Mouse (Mus musculus): ENCODE data around the gene Aox2. TPM values are rescaled to one million over a fixed set of nuclear protein-coding genes. Genes with fewer than 3 reads are reported as not detected.

The Aox2 gene
- polyA plus RNA-seq, 1 experiment from 2014 or later, result 2.9 TPM

DNA sequence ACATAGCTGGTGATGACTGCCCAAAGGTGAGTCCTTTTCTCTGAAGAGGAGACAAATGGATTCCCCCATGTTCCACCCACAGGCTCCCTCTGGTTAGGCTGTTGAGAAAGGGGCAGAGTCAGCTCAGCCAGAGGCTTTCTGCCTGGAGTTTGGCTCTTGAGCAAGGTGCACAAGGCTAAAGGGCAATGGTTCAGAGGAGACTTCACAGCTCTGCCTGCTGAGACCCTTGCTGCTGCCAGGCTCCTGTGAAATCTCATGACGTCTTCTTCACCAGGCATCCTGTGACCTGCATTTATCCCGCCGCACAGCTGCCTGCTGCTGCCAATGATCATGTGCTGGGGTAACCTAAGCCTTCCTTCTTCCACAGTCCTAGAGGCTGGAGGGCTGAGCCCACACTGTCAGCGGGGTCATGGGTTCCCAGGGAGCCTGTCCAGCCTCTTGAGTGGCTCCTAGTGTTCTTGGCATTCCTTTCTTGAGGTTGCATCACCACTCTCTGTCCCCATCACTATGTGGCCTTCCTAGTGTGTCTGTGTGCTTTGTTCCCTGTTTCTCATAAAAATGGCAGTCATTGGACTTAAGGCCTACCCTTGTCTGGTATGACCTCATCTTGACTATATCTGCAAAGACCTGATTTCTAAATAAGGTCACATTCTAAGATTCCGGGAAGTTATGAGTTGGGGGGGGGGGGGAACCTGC lies 104.6 kb downstream of the Aox2 start:
- ATAC-seq (ENCODE audit: insufficient number of reproducible peaks, low FRiP score, low TSS enrichment, low read depth), result no peak
- no peak overlapping the region for H3K4me2 ChIP-seq (replicated peaks)
- no peak overlapping the region for H3K4me3 ChIP-seq (replicated peaks)
- H3K27me3 ChIP-seq, result no peaks in the 10 kb centered on the region
- H3K36me3 ChIP-seq, result no peaks in the 10 kb centered on the region
- H3K4me1 ChIP-seq, result no peaks in the 10 kb centered on the region
- WGBS, result 74% methylated on average over 5 of the region's 5 CpGs
- no peak overlapping the region for H3K9ac ChIP-seq
- H3K9me3 ChIP-seq (replicated peaks), result no peaks in the 10 kb centered on the region
- no peak overlapping the region for H3K27ac ChIP-seq (replicated peaks)

DNA sequence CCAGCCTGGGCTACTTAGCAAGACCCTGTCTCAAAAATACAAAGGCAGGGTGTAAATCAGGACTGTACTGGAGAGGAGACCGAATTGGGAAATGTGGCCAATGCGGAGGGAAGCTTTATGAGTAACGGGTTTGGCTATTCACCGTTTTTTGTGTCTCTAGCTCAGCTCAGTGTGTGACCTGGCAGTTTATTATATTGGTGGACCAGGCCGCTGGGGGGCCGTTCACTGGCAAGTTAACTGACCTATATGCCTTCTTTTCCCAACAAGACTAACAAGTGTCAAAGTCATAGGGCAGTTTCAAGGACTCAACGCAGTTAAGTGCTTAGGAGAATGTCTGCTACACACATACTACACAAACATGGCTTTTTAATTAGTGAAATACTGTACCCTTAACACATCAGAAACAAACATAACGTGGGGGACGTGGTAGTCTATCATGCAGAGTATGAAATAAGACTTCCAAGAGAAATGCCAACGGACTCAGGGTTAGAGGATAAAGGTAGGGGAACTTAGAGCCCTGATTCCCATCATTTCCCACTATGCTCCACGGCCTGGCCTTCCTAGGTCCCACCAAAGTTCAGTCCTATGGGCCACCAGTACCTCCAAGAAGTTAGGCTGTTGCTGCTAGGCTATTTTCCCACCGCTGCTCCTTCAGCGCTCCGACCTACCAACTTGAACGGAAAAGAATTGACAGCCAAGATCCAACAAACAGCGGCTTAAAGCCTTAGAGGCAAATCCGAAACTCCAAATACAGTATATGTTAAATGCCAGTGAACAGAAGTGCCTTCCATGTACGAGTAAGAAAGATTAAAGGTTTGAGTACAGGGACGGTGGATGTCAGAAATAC lies 113.5 kb downstream of the Aox2 start:
- Histone ChIP-seq H3K27ac (replicated peaks) (peak overlapping the region; percentile 99), H3K9me3 (replicated peaks) (no peaks in the 10 kb centered on the region), H3K36me3 (peaks cover 17% of the 10 kb centered on the region), H3K4me1 (peaks cover 14% of the 10 kb centered on the region), H3K9ac (peak overlapping the region; percentile 97), H3K4me2 (replicated peaks) (peak overlapping the region; percentile 76), H3K27me3 (no peaks in the 10 kb centered on the region), H3K4me3 (replicated peaks) (peak overlapping the region; percentile 96)
- 41% methylated on average over 19 of the region's 19 CpGs for WGBS
- ATAC-seq (ENCODE audit: insufficient number of reproducible peaks, low FRiP score, low TSS enrichment, low read depth), result no peak

DNA sequence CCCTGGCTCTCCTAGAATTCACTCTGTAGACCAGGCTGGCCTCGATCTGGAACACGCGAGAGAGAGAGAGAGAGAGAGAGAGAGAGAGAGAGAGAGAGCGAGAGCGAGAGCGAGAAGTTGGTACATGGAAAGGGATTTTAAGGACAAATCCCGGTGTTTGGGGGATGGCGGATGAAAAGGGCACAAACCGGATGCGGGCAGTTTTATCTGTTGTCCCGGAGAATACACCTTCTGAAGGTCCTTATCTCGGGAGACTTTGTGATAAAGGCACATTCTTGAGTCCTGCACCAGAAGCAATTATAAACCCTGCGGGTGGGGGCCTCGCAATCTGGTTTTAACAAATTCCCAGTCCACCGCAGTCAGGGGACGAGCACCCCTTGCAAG lies 114.1 kb downstream of the Aox2 start:
- peak overlapping the region; percentile 99 for H3K27ac ChIP-seq (replicated peaks)
- H3K36me3 ChIP-seq, result peaks cover 23% of the 10 kb centered on the region
- H3K4me1 ChIP-seq, result peaks cover 14% of the 10 kb centered on the region
- peak overlapping the region; percentile 97 for H3K9ac ChIP-seq
- no peaks in the 10 kb centered on the region for H3K9me3 ChIP-seq (replicated peaks)
- peak overlapping the region; percentile 76 for H3K4me2 ChIP-seq (replicated peaks)
- H3K4me3 ChIP-seq (replicated peaks), result peak overlapping the region; percentile 96
- no peaks in the 10 kb centered on the region for H3K27me3 ChIP-seq
- WGBS, result under 1% methylated on average over 16 of the region's 16 CpGs
- no peak for ATAC-seq (ENCODE audit: insufficient number of reproducible peaks, low FRiP score, low TSS enrichment, low read depth)

DNA sequence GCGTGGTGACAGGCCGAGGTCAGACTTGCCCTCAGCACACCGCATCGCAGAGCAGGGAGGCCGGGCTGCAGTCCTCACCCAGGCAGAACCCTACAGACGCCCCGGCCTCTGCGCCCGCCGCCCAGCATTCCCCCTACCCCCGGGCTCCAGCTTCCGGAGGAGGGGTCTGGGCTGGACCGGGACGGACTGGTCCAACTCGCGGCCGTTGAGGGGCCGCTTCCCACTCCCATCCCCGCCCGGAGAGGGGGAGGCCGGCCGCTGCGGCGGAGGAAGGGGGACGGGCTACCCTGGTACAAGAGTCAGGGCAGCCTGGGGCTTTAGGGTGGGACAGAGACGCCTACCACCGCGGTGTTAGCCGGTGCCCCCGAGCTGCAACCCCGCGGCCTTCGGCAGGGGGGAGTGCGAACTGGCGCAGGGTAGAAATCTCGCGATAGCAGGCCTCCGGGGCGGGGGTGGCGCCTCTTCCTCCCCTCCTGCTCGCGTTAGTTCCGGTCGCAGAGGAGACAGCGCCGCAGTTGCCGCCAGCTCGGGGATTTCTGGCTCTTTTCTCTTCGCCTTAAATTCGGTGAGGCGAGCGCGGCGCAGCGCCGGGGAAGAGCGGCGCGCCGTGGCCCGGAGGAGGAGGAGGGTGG lies 114.6 kb downstream of the Aox2 start, which contains the start of gene Bzw1:
Gene Bzw1 (plus strand): TSS at position 247 of the 632 bp plus-strand sequence.
- peaks cover 28% of the 10 kb centered on the region for H3K36me3 ChIP-seq
- peak within 1 kb of the TSS; percentile 99 for H3K27ac ChIP-seq (replicated peaks)
- H3K4me1 ChIP-seq, result peaks cover 14% of the 10 kb centered on the region
- H3K9ac ChIP-seq, result peak within 1 kb of the TSS; percentile 97
- no peaks in the 10 kb centered on the region for H3K27me3 ChIP-seq
- peak within 1 kb of the TSS; percentile 96 for H3K4me3 ChIP-seq (replicated peaks)
- under 1% methylated on average over 55 of the region's 61 CpGs for WGBS
- no peaks in the 10 kb centered on the region for H3K9me3 ChIP-seq (replicated peaks)
- peak; percentile 96 for ATAC-seq (ENCODE audit: insufficient number of reproducible peaks, low FRiP score, low TSS enrichment, low read depth)
- peak within 1 kb of the TSS; percentile 76 for H3K4me2 ChIP-seq (replicated peaks)

DNA sequence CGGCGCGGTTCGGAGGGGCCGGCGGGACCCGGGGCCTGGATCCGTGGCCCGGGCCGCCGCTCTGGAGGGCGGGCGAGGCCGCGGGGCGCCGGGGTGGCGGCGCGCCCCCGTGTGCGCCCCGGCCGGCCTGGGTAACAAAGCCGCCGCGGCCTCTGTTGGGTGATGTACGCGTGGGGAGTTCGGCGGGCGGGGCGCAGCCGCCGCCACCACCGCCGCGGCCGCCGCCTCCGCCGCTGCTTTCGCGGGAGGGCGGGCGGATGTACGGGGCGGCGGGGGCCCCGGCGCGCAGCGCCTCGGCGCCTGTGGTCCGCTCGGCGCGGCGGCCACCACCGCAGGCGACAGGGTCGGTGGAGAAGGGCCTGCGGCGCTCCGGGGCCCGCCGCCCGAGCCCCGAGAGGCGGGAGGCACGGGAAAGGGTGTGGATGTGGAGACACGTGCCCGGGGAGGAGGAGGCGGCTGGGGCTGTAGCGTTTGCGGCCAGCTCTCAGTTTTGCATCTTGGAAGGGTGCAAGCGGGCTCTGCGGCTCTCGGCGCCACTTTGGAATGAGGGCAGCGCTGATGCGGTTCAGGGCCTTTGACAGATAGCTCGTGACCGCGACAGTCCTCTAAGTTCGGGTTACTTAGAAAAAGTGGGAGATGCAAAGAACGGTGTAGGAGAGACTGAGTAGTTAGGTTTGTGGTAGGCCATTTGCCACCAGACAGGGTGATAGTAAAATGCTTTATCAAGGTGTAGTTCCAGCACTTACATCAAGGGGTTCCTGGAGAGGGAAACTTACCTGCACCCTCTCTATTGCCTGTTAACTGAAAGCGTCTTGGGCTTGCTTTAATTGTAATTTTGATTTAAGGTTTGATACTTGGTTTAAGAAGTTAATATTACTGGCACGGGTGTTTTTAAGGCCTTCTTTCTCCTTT lies 115.4 kb downstream of the Aox2 start:
- WGBS, result 1% methylated on average over 73 of the region's 90 CpGs
- peak overlapping the region; percentile 99 for H3K27ac ChIP-seq (replicated peaks)
- H3K4me3 ChIP-seq (replicated peaks), result peak overlapping the region; percentile 96
- H3K36me3 ChIP-seq, result peaks cover 35% of the 10 kb centered on the region
- H3K9me3 ChIP-seq (replicated peaks), result no peaks in the 10 kb centered on the region
- ATAC-seq (ENCODE audit: insufficient number of reproducible peaks, low FRiP score, low TSS enrichment, low read depth), result peak; percentile 49
- no peaks in the 10 kb centered on the region for H3K27me3 ChIP-seq
- H3K4me2 ChIP-seq (replicated peaks), result peak overlapping the region; percentile 76
- peaks cover 14% of the 10 kb centered on the region for H3K4me1 ChIP-seq
- peak overlapping the region; percentile 97 for H3K9ac ChIP-seq

DNA sequence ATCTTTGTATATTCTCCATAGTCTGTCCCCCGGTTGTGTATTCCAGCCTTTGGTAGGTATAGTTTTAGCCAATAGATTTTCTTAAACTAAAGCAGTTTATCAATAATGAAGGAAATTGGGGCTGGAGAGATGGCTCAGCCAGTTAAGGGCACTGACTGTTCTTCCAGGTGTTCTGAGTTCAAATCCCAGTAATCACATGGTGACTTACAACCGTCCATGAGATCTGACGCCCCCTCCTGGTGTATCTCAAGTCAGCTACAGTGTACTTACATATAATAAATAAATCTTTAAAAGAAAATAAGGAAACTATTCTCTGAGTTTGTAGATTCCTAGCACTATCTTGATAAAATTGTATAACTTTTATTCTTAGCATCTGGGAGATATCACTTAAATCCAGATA lies 117.2 kb downstream of the Aox2 start:
- ATAC-seq (ENCODE audit: insufficient number of reproducible peaks, low FRiP score, low TSS enrichment, low read depth), result no peak

DNA sequence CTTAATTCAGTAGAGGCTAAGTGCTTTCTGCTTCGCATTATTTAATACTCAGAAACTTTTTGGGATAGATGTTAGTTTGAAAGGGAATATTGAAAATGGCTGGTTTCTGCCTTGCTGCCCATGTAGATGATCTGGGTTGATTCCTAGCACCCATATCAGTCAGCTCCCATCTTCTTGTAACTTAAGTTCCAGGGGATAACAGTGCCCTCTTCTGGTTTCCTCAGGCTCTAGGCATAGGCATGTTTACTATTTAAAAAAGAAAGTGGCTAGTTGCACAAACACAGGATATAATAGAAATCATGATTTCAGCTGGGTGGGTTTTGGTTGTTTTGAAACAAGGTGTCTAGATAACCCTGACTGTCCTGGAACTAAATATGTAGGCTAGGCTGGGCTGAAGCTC lies 118.1 kb downstream of the Aox2 start:
- no peaks in the 10 kb centered on the region for H3K9me3 ChIP-seq (replicated peaks)
- H3K4me2 ChIP-seq (replicated peaks), result no peak overlapping the region
- no peak overlapping the region for H3K9ac ChIP-seq
- H3K4me3 ChIP-seq (replicated peaks), result no peak overlapping the region
- peaks cover 59% of the 10 kb centered on the region for H3K36me3 ChIP-seq
- WGBS, result 92% methylated on average over 1 of the region's 1 CpGs
- no peak for ATAC-seq (ENCODE audit: insufficient number of reproducible peaks, low FRiP score, low TSS enrichment, low read depth)
- H3K4me1 ChIP-seq, result peaks cover 11% of the 10 kb centered on the region
- H3K27ac ChIP-seq (replicated peaks), result no peak overlapping the region
- no peaks in the 10 kb centered on the region for H3K27me3 ChIP-seq

More for the DNA sequence above, 117.2 kb downstream of the Aox2 start:
- Histone ChIP-seq H3K27ac (replicated peaks) (no peak overlapping the region), H3K4me1 (peaks cover 14% of the 10 kb centered on the region), H3K4me3 (replicated peaks) (no peak overlapping the region), H3K9me3 (replicated peaks) (no peaks in the 10 kb centered on the region), H3K4me2 (replicated peaks) (no peak overlapping the region), H3K36me3 (peaks cover 51% of the 10 kb centered on the region), H3K27me3 (no peaks in the 10 kb centered on the region), H3K9ac (no peak overlapping the region)
- 94% methylated on average over 3 of the region's 3 CpGs for WGBS

DNA sequence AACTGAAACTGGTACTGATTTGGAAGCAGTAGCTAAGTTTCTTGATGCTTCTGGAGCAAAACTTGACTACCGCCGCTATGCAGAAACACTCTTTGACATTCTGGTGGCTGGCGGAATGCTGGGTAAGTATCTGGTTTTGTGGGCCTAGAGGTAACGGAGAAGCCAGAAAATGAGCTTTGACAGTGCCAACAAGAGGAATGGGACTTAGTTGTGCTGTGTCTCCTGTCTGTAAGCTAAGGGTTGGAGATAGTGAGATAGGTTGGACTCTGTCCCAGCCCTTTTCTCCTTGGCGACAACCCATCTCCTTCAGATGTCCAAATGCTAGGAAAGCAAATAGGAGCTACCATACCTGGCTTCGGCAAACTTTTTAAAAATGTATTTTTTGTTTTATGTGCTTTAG lies 119.6 kb downstream of the Aox2 start:
- 0 out of 2 replicates have a peak, but pooled peaks cover 4% of the 10 kb centered on the region for H3K4me1 ChIP-seq
- H3K4me3 ChIP-seq (replicated peaks), result no peak overlapping the region
- no peak overlapping the region for H3K4me2 ChIP-seq (replicated peaks)
- no peaks in the 10 kb centered on the region for H3K27me3 ChIP-seq
- H3K9me3 ChIP-seq (replicated peaks), result no peaks in the 10 kb centered on the region
- H3K27ac ChIP-seq (replicated peaks), result no peak overlapping the region
- WGBS, result 92% methylated on average over 6 of the region's 6 CpGs
- ATAC-seq (ENCODE audit: insufficient number of reproducible peaks, low FRiP score, low TSS enrichment, low read depth), result no peak
- peaks cover 72% of the 10 kb centered on the region for H3K36me3 ChIP-seq
- no peak overlapping the region for H3K9ac ChIP-seq

DNA sequence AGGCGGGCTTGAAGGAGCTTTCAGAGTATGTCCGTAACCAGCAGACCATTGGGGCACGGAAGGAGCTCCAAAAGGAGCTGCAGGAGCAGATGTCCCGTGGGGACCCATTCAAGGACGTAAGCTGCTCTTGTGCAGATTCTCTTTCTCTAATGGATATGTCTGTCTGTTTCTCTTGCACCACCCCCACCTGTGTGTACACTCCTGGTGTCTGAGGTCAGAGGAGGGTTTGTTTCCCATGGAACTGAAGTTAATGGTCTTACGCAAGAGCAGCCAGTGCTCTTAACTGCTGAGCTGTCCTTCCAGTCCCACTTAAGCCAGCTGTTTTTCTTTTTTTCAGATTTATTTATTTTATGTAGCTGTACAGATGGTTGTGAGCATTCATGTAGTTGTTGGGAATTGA lies 123.3 kb downstream of the Aox2 start:
- Histone ChIP-seq H3K36me3 (peaks cover 82% of the 10 kb centered on the region), H3K27ac (replicated peaks) (no peak overlapping the region), H3K9me3 (replicated peaks) (no peaks in the 10 kb centered on the region), H3K4me2 (replicated peaks) (no peak overlapping the region), H3K27me3 (no peaks in the 10 kb centered on the region), H3K9ac (no peak overlapping the region), H3K4me1 (no peaks in the 10 kb centered on the region), H3K4me3 (replicated peaks) (no peak overlapping the region)
- ATAC-seq (ENCODE audit: insufficient number of reproducible peaks, low FRiP score, low TSS enrichment, low read depth), result no peak
- WGBS, result 92% methylated on average over 6 of the region's 6 CpGs

DNA sequence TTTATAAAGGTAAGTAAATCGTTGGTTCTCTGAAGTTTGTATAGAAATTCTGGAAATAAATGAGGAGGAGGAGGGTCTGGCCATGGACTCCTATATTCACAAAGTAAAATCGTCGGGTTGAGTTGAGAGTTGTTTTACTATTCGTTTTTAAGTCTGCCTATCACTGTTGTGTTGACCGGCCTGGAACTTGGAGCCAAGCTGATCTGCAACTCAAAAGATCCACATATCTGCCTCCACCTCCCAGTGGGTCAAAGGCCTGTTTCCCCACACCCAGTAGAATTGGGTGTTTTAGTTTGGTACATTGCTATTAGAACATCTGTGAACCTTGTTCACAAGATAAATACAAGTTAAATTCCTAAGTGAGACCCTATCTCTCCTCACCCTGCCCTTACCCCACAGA lies 125.6 kb downstream of the Aox2 start:
- H3K27me3 ChIP-seq, result no peaks in the 10 kb centered on the region
- no peak overlapping the region for H3K4me3 ChIP-seq (replicated peaks)
- no peak overlapping the region for H3K27ac ChIP-seq (replicated peaks)
- H3K4me2 ChIP-seq (replicated peaks), result no peak overlapping the region
- no peak overlapping the region for H3K9ac ChIP-seq
- H3K4me1 ChIP-seq, result no peaks in the 10 kb centered on the region
- WGBS, result 92% methylated on average over 5 of the region's 5 CpGs
- ATAC-seq (ENCODE audit: insufficient number of reproducible peaks, low FRiP score, low TSS enrichment, low read depth), result no peak
- H3K9me3 ChIP-seq (replicated peaks), result no peaks in the 10 kb centered on the region
- H3K36me3 ChIP-seq, result peaks cover 74% of the 10 kb centered on the region
